Mouse (Mus musculus): Measurements from ENCODE around the gene Ahrr.

DNA sequence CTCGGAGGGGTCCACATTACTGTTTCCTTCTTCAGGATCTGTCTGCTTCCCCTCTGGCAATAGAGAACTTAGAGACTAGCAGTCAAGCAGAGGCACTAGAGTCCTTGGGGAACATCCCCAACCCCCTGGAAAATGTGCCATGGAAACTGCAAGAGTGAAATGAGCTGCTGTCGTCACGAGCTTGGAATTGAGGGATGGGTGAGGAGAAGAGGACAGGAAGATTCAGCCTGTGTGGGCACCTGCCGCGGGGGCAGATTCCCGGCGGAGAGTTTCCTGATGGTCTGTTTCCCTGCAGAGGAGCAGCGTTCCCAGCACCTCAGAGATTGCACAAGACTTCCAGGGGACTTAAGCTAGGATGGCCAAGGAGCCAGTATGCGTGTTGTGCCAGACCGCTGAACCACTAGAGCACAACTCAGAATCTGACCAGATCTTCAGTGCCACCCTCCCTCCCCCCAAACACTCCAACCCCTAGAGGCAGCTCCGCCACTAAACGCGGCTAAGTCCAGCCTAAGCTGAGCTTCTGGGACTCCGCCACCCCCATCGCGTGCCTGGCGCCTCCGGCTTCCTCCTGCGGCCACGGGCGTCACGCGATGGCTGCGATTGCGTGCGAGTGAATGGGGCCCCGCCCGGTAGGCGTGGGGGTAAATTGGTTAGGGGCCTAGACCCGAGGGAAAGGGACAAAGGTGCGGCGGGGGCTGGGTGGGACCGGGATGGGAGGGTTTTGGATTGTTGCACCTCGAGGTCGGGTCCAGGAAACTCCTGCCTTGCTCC is 32.5 kb downstream of the Ahrr start:
- TF ChIP-seq EP300 (IDR thresholded peaks at IDR 0.05; ENCODE audit: insufficient read depth, low read depth, low read length): no peak
- TF ChIP-seq CTCF (IDR thresholded peaks at IDR 0.05; ENCODE audit: low read depth, low read length): no peak
- TF ChIP-seq POLR2A (IDR thresholded peaks at IDR 0.05; ENCODE audit: insufficient read depth, low read length): no peak
